Mouse (Mus musculus) monocyte, adult 2 months (primary cell): ENCODE results near the gene Pdcl3.
A peak's percentile ranks its signal among the peaks of the same experiment; 100 is the strongest.

Source experiments
- DNase-seq, 2 experiments: peaks; one replicate each; pipeline ENCODE4 v3.0.0; 2022; ENCODE audit warnings: low spot score in 2 of 2, low read depth in 1 of 2

The Pdcl3 gene

GRCm38 (mm10) chr1:38985308-38985707 is at the start of gene Pdcl3:
Gene Pdcl3, plus strand, starts transcription at chr1:38985608.
- DNase-seq, result no peak

GRCm38 (mm10) chr1:38936780-38937179 is 48.6 kb upstream of the Pdcl3 start:
- peak in 1 of 2 experiments; percentile 5 for DNase-seq

GRCm38 (mm10) chr1:38938849-38939248 is 46.6 kb upstream of the Pdcl3 start, which contains the start of gene Nms:
Gene Nms, plus strand, starts transcription at chr1:38939149.
- DNase-seq, result no peak

- no peak for DNase-seq
Observed at GRCm38 (mm10) chr1:38939608-38940007, 45.8 kb upstream of the Pdcl3 start.

- no peak for DNase-seq
Observed at GRCm38 (mm10) chr1:38956457-38956856, 29.0 kb upstream of the Pdcl3 start.

- DNase-seq, result no peak
Observed at GRCm38 (mm10) chr1:38969116-38969515, 16.3 kb upstream of the Pdcl3 start.

- no peak for DNase-seq
Observed at GRCm38 (mm10) chr1:38971712-38972111, 13.7 kb upstream of the Pdcl3 start.

- no peak for DNase-seq
Observed at GRCm38 (mm10) chr1:38972986-38973592, 12.3 kb upstream of the Pdcl3 start.

GRCm38 (mm10) chr1:38979953-38980352 is 5.5 kb upstream of the Pdcl3 start:
- no peak for DNase-seq

- no peak for DNase-seq
Observed at GRCm38 (mm10) chr1:38983870-38984269, 1.5 kb upstream of the Pdcl3 start.

GRCm38 (mm10) chr1:38987080-38987864 is 1.9 kb downstream of the Pdcl3 start:
- peak; percentile 84 to 93 for DNase-seq

GRCm38 (mm10) chr1:38987865-38988211 is 2.4 kb downstream of the Pdcl3 start:
- no peak for DNase-seq

- DNase-seq, result no peak
Observed at GRCm38 (mm10) chr1:38988357-38988756, 2.9 kb downstream of the Pdcl3 start.

GRCm38 (mm10) chr1:38992365-38992764 is 7.0 kb downstream of the Pdcl3 start:
- DNase-seq, result no peak

GRCm38 (mm10) chr1:39001106-39001505 is 15.7 kb downstream of the Pdcl3 start:
- peak in 1 of 2 experiments; percentile 65 for DNase-seq

- no peak for DNase-seq
Observed at GRCm38 (mm10) chr1:39005751-39006354, 20.4 kb downstream of the Pdcl3 start.

GRCm38 (mm10) chr1:39006830-39007829 is 21.7 kb downstream of the Pdcl3 start:
- DNase-seq, result no peak

- peak in 1 of 2 experiments; percentile 14 for DNase-seq
Observed at GRCm38 (mm10) chr1:39010583-39011021, 25.2 kb downstream of the Pdcl3 start.

- DNase-seq, result no peak
Observed at GRCm38 (mm10) chr1:39012576-39012975, 27.2 kb downstream of the Pdcl3 start.

- no peak for DNase-seq
Observed at GRCm38 (mm10) chr1:39013843-39014242, 28.4 kb downstream of the Pdcl3 start.

GRCm38 (mm10) chr1:39015529-39015928 is 30.1 kb downstream of the Pdcl3 start:
- no peak for DNase-seq
